Mouse (Mus musculus) urinary bladder, postnatal 4 days (tissue): ENCODE data around the gene Zbtb7a.

ENCODE experiments used
- DNase-seq, 2 experiments: peaks; one replicate each; pipeline ENCODE4 v3.0.0; 2021 to 2022; ENCODE audit warnings: low spot score in 2 of 2

Gene Zbtb7a

GRCm38 (mm10) chr10:81134966-81135681 lies at the start of gene Zbtb7a:
Gene Zbtb7a, plus strand, starts transcription at chr10:81135220.
- no peak for DNase-seq

DNA sequence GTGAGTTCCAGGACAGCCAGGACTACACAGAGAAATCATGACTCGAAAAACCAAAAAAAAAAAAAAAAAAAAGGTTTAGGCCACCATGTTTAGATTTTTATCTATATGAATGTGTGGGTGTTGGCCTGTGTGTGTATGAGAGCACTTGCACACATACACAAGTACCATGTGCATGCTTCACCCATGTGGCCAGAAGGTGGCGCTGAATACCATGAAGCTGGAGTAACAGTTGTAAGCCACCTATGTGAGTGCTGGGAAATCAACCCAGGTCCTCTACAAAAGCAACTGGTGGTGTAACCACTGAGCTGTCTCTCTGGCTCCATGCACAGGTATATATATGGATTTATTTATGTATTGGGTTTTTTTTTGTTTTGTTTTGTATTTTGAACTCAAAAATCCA lies 48.0 kb upstream of the Zbtb7a start:
- DNase-seq: no peak

DNA sequence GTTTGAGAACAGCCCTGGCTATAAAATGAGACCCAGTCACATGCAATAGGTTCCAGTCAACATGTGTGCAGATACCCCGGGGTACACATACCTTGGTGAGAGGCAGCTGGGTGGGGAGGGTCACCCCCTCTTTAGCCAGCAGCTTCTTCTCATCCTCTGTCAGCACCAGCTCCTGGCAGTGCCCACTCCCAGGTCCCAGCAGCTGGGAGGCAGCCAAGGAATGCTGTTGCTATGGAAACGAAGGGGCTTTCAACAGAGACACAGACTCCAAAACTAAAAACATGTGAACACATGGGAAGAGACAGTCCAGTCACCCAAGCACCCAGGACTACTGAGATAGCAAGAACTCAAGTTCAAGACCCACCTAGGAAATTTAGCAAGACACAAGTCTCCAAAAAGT lies 45.8 kb upstream of the Zbtb7a start:
- no peak for DNase-seq

- no peak for DNase-seq
Measured at GRCm38 (mm10) chr10:81090621-81091020, 44.4 kb upstream of the Zbtb7a start.

GRCm38 (mm10) chr10:81092465-81093250 lies 42.4 kb upstream of the Zbtb7a start:
- DNase-seq: no peak

- DNase-seq: no peak
Measured at GRCm38 (mm10) chr10:81094931-81095678, 39.9 kb upstream of the Zbtb7a start.

- peak; percentile 97 to 98 for DNase-seq
Measured at GRCm38 (mm10) chr10:81105565-81106112, 29.4 kb upstream of the Zbtb7a start, which contains the start of gene Map2k2. Gene Map2k2, plus strand, starts transcription at chr10:81105915.

- peak; percentile 86 to 91 for DNase-seq
Measured at GRCm38 (mm10) chr10:81106113-81106721, 28.8 kb upstream of the Zbtb7a start.

DNA sequence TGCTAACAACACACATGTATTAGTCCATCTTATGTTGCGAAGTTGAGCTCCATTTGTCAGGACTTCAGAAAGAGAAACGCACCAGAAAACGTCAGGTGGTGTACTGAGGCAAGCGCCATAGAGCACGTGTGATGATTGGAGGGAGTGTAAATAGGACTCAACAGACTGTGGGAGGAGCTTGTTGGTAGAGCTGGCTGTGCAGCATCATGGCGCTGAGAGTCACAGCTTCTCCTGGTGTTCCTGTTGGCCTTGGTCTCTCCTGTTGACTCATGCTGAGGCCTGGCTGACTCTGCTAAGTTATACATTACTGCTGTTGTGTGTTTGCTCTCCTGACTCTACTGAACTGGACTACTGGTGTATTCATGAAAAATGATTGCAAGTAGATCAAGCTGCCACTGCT lies 22.1 kb upstream of the Zbtb7a start:
- no peak for DNase-seq

DNA sequence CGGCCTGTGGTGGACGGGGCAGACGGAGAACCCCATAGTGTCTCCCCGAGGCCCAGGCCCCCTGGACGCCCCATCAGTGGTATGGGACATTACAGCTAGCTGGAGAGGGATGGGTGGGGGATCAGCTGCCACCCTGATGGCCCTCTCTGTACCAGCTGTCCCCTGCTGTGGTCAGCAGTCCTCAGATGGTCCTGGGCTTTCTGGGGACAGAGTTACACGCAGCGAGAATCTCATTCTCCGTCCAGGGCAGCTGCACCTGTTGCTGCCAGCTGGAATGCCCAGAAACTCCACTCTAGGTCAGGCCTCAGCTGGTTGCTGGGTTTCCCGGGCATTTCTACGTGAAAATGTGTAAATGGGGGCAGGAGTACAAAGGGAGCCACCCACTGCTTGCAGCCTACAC lies 15.4 kb upstream of the Zbtb7a start:
- no peak for DNase-seq

DNA sequence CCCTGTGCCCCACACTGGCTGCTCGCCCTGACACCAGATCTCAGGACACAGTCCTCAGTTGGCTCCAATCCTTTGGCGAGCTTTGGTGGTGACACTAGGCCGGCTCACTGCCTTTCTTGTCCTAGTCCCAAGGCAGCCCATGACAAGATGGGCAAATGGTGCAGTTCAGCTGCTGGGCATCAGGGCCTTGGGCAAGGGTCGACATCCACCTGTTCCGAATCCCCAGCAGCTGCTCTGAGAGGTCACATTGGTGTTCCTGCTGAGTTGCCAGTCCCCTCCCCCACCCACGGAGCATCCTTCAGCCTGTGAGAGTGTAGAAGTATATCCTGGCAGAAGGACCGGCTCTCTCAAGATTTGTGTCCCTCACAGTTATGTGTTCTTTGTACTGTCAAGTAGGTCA lies 14.4 kb upstream of the Zbtb7a start:
- no peak for DNase-seq

DNA sequence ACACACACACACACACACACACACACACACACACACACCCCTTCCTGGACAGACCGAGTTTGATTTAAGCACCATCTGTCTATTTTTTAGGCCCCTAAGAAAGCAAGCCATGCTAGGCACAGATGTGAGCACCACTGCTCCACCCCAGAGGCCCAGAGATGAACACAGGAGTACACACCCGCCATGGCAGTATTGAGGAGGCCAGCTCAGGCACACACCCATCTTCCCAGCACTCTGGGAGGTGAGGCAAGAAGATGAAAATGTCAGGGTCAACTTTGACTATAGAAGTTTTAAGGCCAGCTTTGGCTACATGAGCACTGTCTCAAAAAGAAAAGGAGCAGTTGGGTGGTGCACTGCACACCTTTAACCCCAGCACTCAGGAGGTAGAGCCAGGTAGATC lies 12.1 kb upstream of the Zbtb7a start:
- DNase-seq: no peak

- no peak for DNase-seq
Measured at GRCm38 (mm10) chr10:81123500-81123899, 11.5 kb upstream of the Zbtb7a start.

DNA sequence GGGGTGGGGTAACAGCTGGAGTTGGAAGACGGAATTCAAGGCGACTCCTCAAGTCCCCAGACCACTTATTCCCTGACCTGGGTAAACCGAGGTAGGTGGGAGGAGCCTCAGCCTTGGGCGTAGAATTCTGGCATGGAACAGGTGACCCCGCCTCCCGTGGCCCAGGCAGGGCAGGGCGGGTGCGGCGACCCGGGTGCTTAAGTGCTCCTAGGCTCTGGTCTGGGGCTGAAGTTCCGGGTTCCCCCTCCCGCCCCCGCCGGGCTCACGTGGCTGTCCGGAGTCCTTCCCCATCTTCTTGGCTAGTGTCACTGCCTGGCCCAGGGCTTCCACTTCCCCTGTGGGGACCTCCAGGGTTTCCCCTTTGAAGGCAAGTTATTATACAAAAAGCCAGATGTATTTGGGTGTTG lies 836 bp upstream of the Zbtb7a start:
- DNase-seq: peak in 1 of 2 experiments; percentile 64

GRCm38 (mm10) chr10:81135831-81136705 lies 1.0 kb downstream of the Zbtb7a start:
- DNase-seq: peak; percentile 76 to 77

DNA sequence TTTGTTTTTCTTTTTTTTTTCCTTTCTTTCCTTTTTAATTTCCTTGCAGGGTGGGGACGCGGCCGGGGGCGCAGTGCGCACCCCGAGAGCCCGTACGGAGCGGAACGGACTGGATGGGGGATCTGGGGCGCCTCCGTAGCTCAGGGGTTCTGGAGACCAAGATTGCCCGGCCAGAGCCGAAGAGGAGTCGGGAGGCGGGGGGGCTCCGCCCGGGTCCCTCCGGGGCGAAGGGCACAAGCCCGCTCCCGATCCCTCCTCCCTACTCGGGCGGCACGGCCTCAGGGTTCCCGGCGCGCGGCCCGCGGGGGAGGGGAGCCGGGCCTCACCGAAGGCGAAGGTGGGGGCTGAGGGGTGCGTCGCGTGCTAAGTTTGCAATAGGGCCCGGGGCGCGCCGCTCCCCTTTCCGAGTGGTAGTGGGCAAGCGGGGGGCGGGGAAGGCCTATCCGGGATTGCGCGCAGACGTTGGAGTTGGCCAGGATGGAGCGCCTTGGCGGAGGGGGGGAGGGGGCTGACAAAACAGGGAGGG lies 1.7 kb downstream of the Zbtb7a start:
- DNase-seq: peak; percentile 74 to 75

GRCm38 (mm10) chr10:81137252-81138130 lies 2.5 kb downstream of the Zbtb7a start:
- peak; percentile 99 to 100 for DNase-seq

- no peak for DNase-seq
Measured at GRCm38 (mm10) chr10:81138131-81138782, 3.2 kb downstream of the Zbtb7a start.
